Mouse (Mus musculus) neural tube, postnatal 0 days (tissue): Measurements from ENCODE around the gene Bcl2l13. TPM values are rescaled to one million over a fixed set of nuclear protein-coding genes. Genes with fewer than 3 reads are reported as not detected.

Experiments used
- microRNA-seq: library from miRNA; unstranded; fragments of <30 nt; microRNA quantifications from one replicate; pipeline ENCODE4, GENCODE M21; 2016
- polyA plus RNA-seq: library from polyadenylated mRNA; unstranded; fragments of >200 nt; fragmentation: Nextera tagmentation; extraction: Ambion mirVana; gene quantifications from 2 replicates; pipeline ENCODE4 v1.2.1, GENCODE M21; 2015

Bcl2l13 gene
- 19.0 and 20.3 TPM in 2 replicates for polyA plus RNA-seq

GRCm38 (mm10) chr6:120835474-120836374, at the start of gene Bcl2l13:
Gene Bcl2l13, plus strand, starts transcription at chr6:120836212.

GRCm38 (mm10) chr6:120822307-120822928, 13.6 kb upstream of the Bcl2l13 start, which contains the start of gene Atp6v1e1:
Gene Atp6v1e1, minus strand, starts transcription at chr6:120822793.

GRCm38 (mm10) chr6:120916074-120916971, 80.3 kb downstream of the Bcl2l13 start, which contains the start of gene Bid:
Gene Bid, minus strand, starts transcription at chr6:120916853.

Small RNAs within 50 kb of the gene (microRNA-seq; reads per million reads assigned to microRNA genes)
- gene Gm25193: not detected

Other genes starting within 250 kb of the Bcl2l13 start
- 1.6 and 1.8 TPM in 2 replicates for gene Cecr2, start 169.8 kb upstream of the Bcl2l13 start, polyA plus RNA-seq
- 62.1 and 71.8 TPM in 2 replicates for gene Slc25a18, start 62.6 kb upstream of the Bcl2l13 start, polyA plus RNA-seq
- gene Atp6v1e1, start 13.4 kb upstream of the Bcl2l13 start, polyA plus RNA-seq: 353 and 363 TPM in 2 replicates
- 35.9 and 39.8 TPM in 2 replicates for gene Bid, start 80.6 kb downstream of the Bcl2l13 start, polyA plus RNA-seq